Mouse (Mus musculus): ENCODE measurements around the gene Olfr709-ps1. TPM values are rescaled to one million over a fixed set of nuclear protein-coding genes. Genes with fewer than 3 reads are reported as not detected.

Gene Olfr709-ps1
- polyA plus RNA-seq, 1 experiment from 2014 or later, result not detected

GRCm38 (mm10) chr7:106876791-106877190 lies 55.2 kb downstream of the Olfr709-ps1 start, which contains the start of gene Olfr705:
TSS of gene Olfr705 (minus strand) at chr7:106876891.
- Histone ChIP-seq H3K9ac (ENCODE audit: low read depth, low read length) (no peak within 1 kb of the TSS), H3K4me3 (ENCODE audit: low read depth, low read length) (no peak within 1 kb of the TSS), H3K4me1 (ENCODE audit: control insufficient read depth, insufficient read depth, low read length) (no peaks in the 10 kb centered on the region), H3K27ac (ENCODE audit: low read depth, low read length) (no peak within 1 kb of the TSS), H3K9me3 (replicated peaks; ENCODE audit: control insufficient read depth, low read length) (no peaks in the 10 kb centered on the region), H3K4me2 (no peak within 1 kb of the TSS), H3K36me3 (ENCODE audit: control insufficient read depth, insufficient read depth, low read length) (no peaks in the 10 kb centered on the region), H3K27me3 (ENCODE audit: control insufficient read depth, insufficient read depth, low read length) (no peaks in the 10 kb centered on the region)
- WGBS (ENCODE audit: insufficient replicate concordance), result 68% methylated on average over 3 of the region's 3 CpGs
- no peak for ATAC-seq (replicated peaks; ENCODE audit: insufficient number of reproducible peaks, low FRiP score, low TSS enrichment)

Other genes starting within 250 kb of the Olfr709-ps1 start
- not detected in 2 replicates for gene Olfr694, start 240.4 kb downstream of the Olfr709-ps1 start, polyA plus RNA-seq (2014; fragmentation: Nextera tagmentation; extraction: Ambion mirVana)
- not detected in 2 replicates for gene Olfr695, start 215.8 kb downstream of the Olfr709-ps1 start, polyA plus RNA-seq (2014; fragmentation: Nextera tagmentation; extraction: Ambion mirVana)
- gene Olfr697, start 189.8 kb downstream of the Olfr709-ps1 start, polyA plus RNA-seq (2014; fragmentation: Nextera tagmentation; extraction: Ambion mirVana), result not detected in 2 replicates
- not detected in 2 replicates for gene Olfr698, start 176.8 kb downstream of the Olfr709-ps1 start, polyA plus RNA-seq (2014; fragmentation: Nextera tagmentation; extraction: Ambion mirVana)
- gene Olfr699, start 139.0 kb downstream of the Olfr709-ps1 start, polyA plus RNA-seq (2014; fragmentation: Nextera tagmentation; extraction: Ambion mirVana), result not detected in 2 replicates
- gene Olfr700, start 123.4 kb downstream of the Olfr709-ps1 start, polyA plus RNA-seq (2014; fragmentation: Nextera tagmentation; extraction: Ambion mirVana), result not detected in 2 replicates
- gene Olfr701, start 118.1 kb downstream of the Olfr709-ps1 start, polyA plus RNA-seq (2014; fragmentation: Nextera tagmentation; extraction: Ambion mirVana), result not detected in 2 replicates
- not detected in 2 replicates for gene Olfr702, start 98.3 kb downstream of the Olfr709-ps1 start, polyA plus RNA-seq (2014; fragmentation: Nextera tagmentation; extraction: Ambion mirVana)
- not detected in 2 replicates for gene Olfr703, start 88.9 kb downstream of the Olfr709-ps1 start, polyA plus RNA-seq (2014; fragmentation: Nextera tagmentation; extraction: Ambion mirVana)
- not detected in 2 replicates for gene Olfr704, start 69.0 kb downstream of the Olfr709-ps1 start, polyA plus RNA-seq (2014; fragmentation: Nextera tagmentation; extraction: Ambion mirVana)
- not detected in 2 replicates for gene Olfr705, start 55.3 kb downstream of the Olfr709-ps1 start, polyA plus RNA-seq (2014; fragmentation: Nextera tagmentation; extraction: Ambion mirVana)
- not detected in 2 replicates for gene Olfr706, start 44.1 kb downstream of the Olfr709-ps1 start, polyA plus RNA-seq (2014; fragmentation: Nextera tagmentation; extraction: Ambion mirVana)
- gene Olfr707, start 31.0 kb downstream of the Olfr709-ps1 start, polyA plus RNA-seq (2014; fragmentation: Nextera tagmentation; extraction: Ambion mirVana), result not detected in 2 replicates
- not detected in 2 replicates for gene Olfr1532-ps1, start 24.2 kb downstream of the Olfr709-ps1 start, polyA plus RNA-seq (2014; fragmentation: Nextera tagmentation; extraction: Ambion mirVana)
- not detected in 2 replicates for gene Olfr710, start 16.1 kb upstream of the Olfr709-ps1 start, polyA plus RNA-seq (2014; fragmentation: Nextera tagmentation; extraction: Ambion mirVana)
- gene Olfr6, start 31.7 kb upstream of the Olfr709-ps1 start, polyA plus RNA-seq (2014; fragmentation: Nextera tagmentation; extraction: Ambion mirVana), result not detected in 2 replicates
- gene Olfr711, start 43.2 kb upstream of the Olfr709-ps1 start, polyA plus RNA-seq (2014; fragmentation: Nextera tagmentation; extraction: Ambion mirVana), result not detected in 2 replicates
- not detected in 2 replicates for gene Olfr2, start 73.9 kb upstream of the Olfr709-ps1 start, polyA plus RNA-seq (2014; fragmentation: Nextera tagmentation; extraction: Ambion mirVana)
- gene Olfr713, start 99.0 kb upstream of the Olfr709-ps1 start, polyA plus RNA-seq (2014; fragmentation: Nextera tagmentation; extraction: Ambion mirVana), result not detected in 2 replicates
- not detected in 2 replicates for gene Olfr714, start 138.8 kb upstream of the Olfr709-ps1 start, polyA plus RNA-seq (2014; fragmentation: Nextera tagmentation; extraction: Ambion mirVana)
- not detected in 2 replicates for gene Olfr17, start 161.0 kb upstream of the Olfr709-ps1 start, polyA plus RNA-seq (2014; fragmentation: Nextera tagmentation; extraction: Ambion mirVana)
- gene Olfr715b, start 178.2 kb upstream of the Olfr709-ps1 start, polyA plus RNA-seq (2014; fragmentation: Nextera tagmentation; extraction: Ambion mirVana), result not detected in 2 replicates
- not detected in 2 replicates for gene Olfr715, start 198.9 kb upstream of the Olfr709-ps1 start, polyA plus RNA-seq (2014; fragmentation: Nextera tagmentation; extraction: Ambion mirVana)
- gene Olfr716, start 206.1 kb upstream of the Olfr709-ps1 start, polyA plus RNA-seq (2014; fragmentation: Nextera tagmentation; extraction: Ambion mirVana), result not detected in 2 replicates
- gene Nlrp14, start 234.8 kb upstream of the Olfr709-ps1 start, polyA plus RNA-seq (2014; fragmentation: Nextera tagmentation; extraction: Ambion mirVana), result not detected in 2 replicates